Mouse (Mus musculus): ENCODE results near the gene Zfp281. TPM values are rescaled to one million over a fixed set of nuclear protein-coding genes. Genes with fewer than 3 reads are reported as not detected.

Zfp281 gene
- total RNA-seq, 1 experiment from 2014 or later = 44.7 TPM

- ATAC-seq (ENCODE audit: extremely low read depth, insufficient number of reproducible peaks, low FRiP score, poor library complexity, severe bottlenecking) = no peak
Observed at GRCm38 (mm10) chr1:136675736-136676444, 51.2 kb downstream of the Zfp281 start.

- ATAC-seq (ENCODE audit: extremely low read depth, insufficient number of reproducible peaks, low FRiP score, poor library complexity, severe bottlenecking) = peak; percentile 47; the same call in 1 of the 2 replicates
Observed at GRCm38 (mm10) chr1:136676445-136676755, 51.7 kb downstream of the Zfp281 start.

GRCm38 (mm10) chr1:136677847-136678325 lies 53.2 kb downstream of the Zfp281 start:
- no peak for ATAC-seq (ENCODE audit: extremely low read depth, insufficient number of reproducible peaks, low FRiP score, poor library complexity, severe bottlenecking)

- ATAC-seq (ENCODE audit: extremely low read depth, insufficient number of reproducible peaks, low FRiP score, poor library complexity, severe bottlenecking) = no peak
Observed at GRCm38 (mm10) chr1:136678836-136679235, 54.1 kb downstream of the Zfp281 start.

Other genes with a start within 250 kb of the Zfp281 start
- gene Ddx59, start 209.6 kb upstream of the Zfp281 start, total RNA-seq (2017) = 14.2 and 14.7 TPM in 2 replicates
- 0.12 TPM in 2 replicates for gene Kif14, start 158.6 kb upstream of the Zfp281 start, total RNA-seq (2017)